Mouse (Mus musculus): ENCODE measurements around the gene Cdk17. TPM values are rescaled to one million over a fixed set of nuclear protein-coding genes. Genes with fewer than 3 reads are reported as not detected.

Gene Cdk17
- 100 to 1,000 TPM; 216 to 230 TPM for total RNA-seq (2021)
- long read RNA-seq, transcript Cdk17-201 (17 exons, 3,615 nt): major isoform, 260 of 518 reads
- long read RNA-seq, partial matches to known transcripts: 216 of 518 reads
- long read RNA-seq, other reads (novel, unspliced or antisense): 42 of 518 reads

DNA sequence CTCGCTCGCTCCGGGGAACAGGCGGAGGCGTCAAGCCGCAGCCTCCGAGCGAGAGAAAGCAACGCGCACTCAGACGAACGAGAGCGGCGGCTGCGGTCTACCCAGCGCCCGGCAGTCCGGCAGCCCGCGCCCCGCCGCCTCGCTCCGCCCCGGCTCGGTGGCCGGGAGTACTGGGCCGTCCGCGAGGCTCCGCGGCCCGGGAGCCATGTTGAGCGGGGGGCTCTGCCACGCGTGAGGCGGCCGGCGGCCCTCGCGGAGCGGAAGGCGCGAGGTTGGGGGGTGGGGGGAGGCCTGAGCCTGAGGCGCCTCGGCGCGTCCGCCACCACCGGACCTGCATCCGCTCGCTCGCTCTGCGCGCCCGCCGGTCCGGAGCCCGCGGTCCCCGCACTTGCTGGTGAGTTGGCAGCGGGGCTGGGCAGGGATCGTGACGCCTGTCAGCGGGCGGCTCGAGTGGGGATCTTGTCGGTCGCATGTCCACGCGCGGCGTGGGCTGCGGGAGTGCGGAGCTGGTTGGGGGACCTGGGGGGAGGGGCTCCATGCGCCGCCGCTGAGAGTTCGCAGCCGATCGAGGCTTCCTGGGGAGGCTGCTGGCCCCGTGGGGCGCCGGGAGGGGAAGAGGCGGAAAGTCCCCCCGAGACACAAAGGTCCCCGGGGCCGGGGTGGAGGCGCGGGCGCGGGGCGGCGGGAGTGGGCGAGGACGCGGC is at the start of gene Cdk17:
TSS of gene Cdk17 (plus strand) at position 69 of the 704 bp plus-strand sequence.
- peak; percentile 33 to 64 for DNase-seq (ENCODE audit: low spot score in 2 of 2)

DNA sequence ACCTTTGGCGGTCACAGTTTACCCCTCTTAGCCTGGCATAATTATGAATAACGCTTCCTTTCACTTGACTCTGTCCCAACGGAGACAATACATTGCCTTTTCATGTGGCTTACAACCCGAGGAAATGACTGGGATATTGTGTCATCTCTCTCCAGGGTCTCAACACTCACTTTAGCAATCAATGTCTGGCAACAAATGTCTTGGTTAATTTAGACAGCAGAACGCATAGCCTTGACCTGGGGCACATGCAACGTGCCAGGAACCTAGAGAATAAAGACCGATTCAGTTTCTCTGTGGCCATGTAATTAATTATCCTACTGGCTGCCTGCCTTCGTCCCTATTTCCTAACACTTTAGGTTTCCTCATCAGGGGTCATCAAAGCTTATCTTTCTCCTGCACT is 49.3 kb upstream of the Cdk17 start:
- DNase-seq (ENCODE audit: low spot score in 2 of 2): no peak

- no peak for DNase-seq (ENCODE audit: low spot score in 2 of 2)
Measured at GRCm38 (mm10) chr10:93112021-93112420, 48.7 kb upstream of the Cdk17 start.

GRCm38 (mm10) chr10:93113968-93114367 is 46.7 kb upstream of the Cdk17 start:
- no peak for DNase-seq (ENCODE audit: low spot score in 2 of 2)

DNA sequence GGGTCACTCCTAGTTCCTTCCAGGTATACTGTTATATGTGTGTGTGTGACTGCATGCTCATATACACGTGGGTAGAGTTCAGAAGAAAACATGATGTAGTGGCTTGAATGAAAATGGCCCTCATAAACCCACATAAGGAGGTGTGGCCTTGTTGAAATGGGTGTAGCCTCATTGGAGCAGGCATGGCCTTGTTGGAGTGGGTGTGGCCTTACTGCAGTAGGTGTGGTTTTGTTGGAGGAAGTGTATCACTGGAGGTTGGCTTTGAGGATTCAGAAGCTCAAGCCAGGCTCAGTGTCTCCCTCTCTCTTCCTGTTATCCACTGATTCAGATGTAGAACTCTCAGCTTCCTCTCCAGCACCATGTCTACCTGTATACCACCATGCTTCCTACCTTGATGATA is 45.9 kb upstream of the Cdk17 start:
- no peak for DNase-seq (ENCODE audit: low spot score in 2 of 2)

- DNase-seq (ENCODE audit: low spot score in 2 of 2): no peak
Measured at GRCm38 (mm10) chr10:93115743-93116142, 44.9 kb upstream of the Cdk17 start.

- no peak for DNase-seq (ENCODE audit: low spot score in 2 of 2)
Measured at GRCm38 (mm10) chr10:93116636-93117035, 44.0 kb upstream of the Cdk17 start.

DNA sequence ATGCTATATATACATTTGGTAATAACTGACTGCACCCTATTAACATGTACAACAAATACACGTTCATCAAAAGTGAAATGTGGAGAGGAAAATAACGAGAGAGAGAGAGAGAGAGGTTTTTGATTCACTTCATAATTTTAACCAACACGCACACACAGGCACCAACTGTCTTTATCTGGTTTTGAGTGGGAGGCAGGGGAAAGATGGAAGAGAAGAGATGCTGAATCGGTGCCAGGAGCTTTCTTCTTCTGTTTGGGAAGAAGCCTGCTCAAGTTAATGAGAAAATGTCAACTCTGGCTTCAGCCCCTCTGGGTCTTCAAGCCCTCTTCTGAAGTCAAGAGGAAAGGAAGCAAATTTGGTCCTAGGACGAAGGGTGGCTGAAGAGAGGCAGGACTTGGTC is 40.9 kb upstream of the Cdk17 start:
- peak; percentile 56 to 73 for DNase-seq (ENCODE audit: low spot score in 2 of 2)

DNA sequence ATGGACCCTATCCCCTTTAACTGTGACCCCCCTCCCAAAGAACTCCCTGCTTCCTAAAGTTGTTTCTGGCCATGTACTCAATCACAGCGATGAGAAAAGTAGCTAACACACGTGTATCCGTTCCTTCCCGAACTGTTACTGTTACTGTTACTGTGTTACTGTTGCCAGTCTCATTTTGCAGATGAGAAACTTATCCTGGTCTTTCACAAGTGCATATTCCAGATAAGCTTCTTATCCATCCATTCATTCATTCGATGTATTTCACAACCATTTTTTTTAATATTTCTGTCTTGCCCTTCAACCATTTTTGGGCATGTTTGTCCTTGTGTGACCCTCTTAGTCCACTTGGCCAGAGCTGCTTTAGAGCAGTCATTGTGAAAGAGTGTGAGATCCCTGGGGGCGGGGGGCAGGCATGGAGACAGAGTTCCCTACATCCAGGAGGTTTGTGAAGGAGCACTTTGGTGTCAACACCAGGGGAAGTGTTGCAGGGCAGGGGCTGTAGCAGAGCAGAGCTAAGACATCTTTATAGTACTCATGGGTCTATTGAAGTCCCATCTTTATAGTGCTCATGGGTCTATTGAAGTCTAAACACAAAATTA is 39.3 kb upstream of the Cdk17 start:
- DNase-seq (ENCODE audit: low spot score in 2 of 2): no peak

- peak in 1 of 2 experiments; percentile 45 for DNase-seq (ENCODE audit: low spot score in 2 of 2)
Measured at GRCm38 (mm10) chr10:93122399-93123184, 38.1 kb upstream of the Cdk17 start.

DNA sequence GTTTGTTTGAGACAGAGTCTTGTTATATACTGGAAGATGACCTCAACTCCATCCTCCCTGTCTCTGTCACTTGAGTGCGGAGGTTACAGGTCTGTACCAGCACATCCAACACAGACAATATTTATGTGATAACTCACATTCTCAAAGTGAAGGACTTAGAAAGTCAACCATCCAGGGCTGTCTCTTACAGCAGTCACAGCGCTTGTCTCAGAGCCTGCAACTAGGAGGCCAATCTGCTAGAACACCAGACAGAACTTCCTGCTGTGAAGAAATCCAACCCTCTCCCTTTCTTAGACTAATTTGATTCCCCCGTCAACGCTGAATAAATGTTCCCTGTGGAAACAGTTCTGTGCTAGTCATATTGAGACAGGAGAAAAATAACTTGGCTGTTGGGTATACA is 37.4 kb upstream of the Cdk17 start:
- peak in 1 of 2 experiments; percentile 28 for DNase-seq (ENCODE audit: low spot score in 2 of 2)

DNA sequence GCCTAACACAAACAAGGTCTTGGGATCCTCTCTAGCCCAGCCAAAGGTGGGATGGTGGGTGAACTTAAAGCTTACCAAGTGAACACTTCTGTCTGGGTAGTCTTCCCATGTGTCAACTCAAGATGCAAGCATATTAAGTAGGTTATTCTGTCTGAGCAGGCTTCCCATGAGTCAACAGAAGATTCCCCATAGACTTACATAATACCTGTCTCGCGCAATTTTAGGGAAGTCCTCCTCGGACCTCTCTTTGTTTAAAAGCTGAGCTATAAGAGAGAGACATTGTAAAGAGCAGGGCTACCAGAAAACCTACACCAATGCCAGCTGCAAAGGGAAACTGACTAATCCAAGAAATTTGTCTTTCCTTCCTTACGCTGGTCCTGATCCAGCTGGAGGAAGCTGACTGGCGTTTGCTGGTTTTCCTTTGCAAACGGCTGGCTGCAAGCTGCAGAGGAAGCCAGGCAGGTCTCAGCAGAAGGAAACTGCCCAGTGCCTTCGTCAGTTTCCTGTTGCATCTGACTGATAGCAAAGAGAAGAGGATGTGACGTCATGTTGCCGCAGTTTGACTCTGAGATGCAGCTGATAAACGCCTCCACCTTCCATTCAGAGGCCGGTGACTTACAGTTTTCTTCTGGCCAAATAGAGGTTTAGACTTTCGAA is 36.6 kb upstream of the Cdk17 start:
- DNase-seq (ENCODE audit: low spot score in 2 of 2): no peak

DNA sequence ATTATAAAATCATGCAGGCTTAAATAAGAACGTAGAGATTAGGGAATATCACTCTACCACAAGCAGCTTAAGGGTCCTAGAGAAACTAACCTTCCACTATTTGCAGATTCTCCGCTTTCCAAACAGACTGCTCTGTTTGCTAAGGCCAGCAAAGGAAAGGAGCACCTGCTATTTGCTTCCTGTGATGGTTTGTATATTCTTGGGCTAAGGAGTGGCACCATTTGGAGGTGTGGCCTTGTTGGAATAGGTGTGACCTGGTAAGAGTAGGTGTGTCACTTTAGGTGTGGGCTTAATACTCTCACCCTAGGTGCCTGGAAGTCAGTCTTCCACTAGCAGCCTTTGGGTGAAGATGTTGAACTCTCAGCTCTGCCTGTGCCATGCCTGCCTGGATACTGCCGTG is 34.6 kb upstream of the Cdk17 start:
- no peak for DNase-seq (ENCODE audit: low spot score in 2 of 2)

GRCm38 (mm10) chr10:93128566-93128965 is 32.1 kb upstream of the Cdk17 start:
- DNase-seq (ENCODE audit: low spot score in 2 of 2): no peak

DNA sequence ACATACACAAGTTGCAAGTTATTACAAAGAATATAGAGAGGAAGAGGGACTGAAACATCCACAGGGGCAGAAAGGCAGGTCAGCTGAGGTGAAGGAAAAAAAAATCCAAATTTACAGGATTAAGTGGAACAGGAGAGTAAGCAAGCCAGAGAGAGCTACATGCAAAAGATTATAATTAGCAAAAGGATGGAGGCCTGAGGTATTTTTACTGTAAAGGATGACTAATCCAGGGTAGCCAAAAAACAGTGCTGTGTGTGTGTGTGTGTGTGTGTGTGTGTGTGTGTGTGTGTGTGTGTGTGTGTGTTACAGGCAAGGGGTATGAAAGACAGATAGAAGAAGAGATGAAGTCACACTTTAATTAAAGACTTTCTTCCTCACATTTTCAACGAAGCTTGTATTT is 31.3 kb upstream of the Cdk17 start:
- DNase-seq (ENCODE audit: low spot score in 2 of 2): no peak

GRCm38 (mm10) chr10:93129904-93130455 is 30.7 kb upstream of the Cdk17 start:
- no peak for DNase-seq (ENCODE audit: low spot score in 2 of 2)

DNA sequence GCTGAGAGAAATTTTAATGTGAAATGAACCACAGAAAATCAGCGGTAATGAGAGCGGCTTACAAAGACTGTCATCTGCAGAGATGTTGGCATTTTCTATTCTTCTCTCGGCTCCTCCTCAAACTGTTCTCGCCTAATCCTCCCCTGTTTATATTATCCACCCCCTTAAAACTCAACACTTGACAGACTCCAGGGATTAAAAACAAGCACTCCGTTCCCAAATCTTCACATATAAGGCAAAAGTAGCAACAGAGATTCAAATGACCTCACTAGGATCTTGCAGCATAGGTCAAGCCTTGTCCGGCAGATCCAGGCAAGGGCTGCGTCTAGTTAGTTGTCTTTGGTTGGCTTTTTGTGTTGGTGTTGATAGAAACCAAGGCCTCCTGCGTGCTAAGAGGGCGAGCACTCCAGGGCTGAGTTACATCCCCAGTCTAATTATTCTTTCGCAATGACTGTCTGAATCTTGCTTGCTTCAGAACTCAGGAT is 30.2 kb upstream of the Cdk17 start:
- DNase-seq (ENCODE audit: low spot score in 2 of 2): peak in 1 of 2 experiments; percentile 62

DNA sequence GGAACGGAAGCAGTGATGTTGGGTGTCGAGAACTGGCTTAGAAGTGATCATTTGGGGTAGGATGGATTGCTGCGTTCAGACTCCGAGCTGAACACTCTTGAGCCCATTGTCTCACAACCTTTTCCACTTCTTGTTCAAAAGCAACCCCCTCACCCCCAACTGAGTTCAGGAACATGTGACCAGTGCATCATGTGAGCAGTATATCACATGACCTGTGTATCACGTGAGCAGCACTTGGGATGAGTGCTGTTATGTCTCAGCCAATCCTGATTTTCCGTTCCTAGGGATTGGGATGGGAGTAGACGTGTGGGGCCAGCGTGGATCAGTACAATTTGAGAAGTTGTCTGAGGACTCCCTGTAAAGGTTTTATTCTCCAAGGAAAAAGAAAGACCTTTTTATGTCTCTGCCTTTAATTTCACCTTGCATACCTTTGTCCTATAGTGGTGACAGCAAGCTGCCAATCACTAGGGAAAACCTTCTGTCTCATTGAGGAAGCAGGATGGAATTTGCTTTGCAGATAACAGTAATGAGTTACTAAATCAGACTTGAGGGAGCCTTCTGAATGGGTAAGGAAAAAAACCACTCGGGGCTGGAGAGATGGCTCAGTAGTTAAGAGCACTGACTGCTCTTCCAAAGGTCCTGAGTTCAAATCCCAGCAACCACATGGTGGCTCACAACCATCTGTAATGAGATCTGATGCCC is 28.7 kb upstream of the Cdk17 start:
- no peak for DNase-seq (ENCODE audit: low spot score in 2 of 2)

GRCm38 (mm10) chr10:93138730-93139129 is 21.9 kb upstream of the Cdk17 start:
- no peak for DNase-seq (ENCODE audit: low spot score in 2 of 2)

DNA sequence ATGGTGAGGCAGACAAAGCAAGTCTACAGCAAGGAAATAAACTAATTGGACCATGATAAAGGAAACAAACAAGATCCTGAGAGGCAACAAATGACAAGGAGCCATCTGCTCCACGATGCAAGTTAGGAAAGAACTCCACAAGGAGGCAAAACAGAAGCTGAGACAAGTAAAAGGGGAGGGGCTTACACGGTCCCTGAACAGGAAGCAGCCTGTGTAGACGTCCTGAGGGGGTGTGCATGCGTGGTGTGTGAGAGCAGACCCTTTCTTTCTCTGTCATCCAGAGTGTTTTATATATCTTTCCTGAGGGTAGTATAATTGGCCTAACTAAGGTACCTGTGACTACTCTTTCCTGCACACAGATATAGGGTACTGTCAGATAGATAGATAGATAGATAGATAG is 19.9 kb upstream of the Cdk17 start:
- DNase-seq (ENCODE audit: low spot score in 2 of 2): no peak

Measured in layer of hippocampus, adult 18-20 months (tissue).